Mouse (Mus musculus): ENCODE measurements around the gene Gm20604.

Gene Gm20604

GRCm38 (mm10) chr12:102705216-102705871, 53.1 kb downstream of the Gm20604 start:
- peak; percentile 89 for DNase-seq

- peak; percentile 50 for DNase-seq
These were observed 53.8 kb downstream of the Gm20604 start, which contains the start of gene Itpk1 for GRCm38 (mm10) chr12:102704457-102705198. Itpk1 (minus strand) TSS chr12:102704930.

GRCm38 (mm10) chr12:102703921-102704408, 54.5 kb downstream of the Gm20604 start:
- DNase-seq, result no peak

- DNase-seq, result no peak
These were observed 55.0 kb downstream of the Gm20604 start for GRCm38 (mm10) chr12:102703441-102703840.

DNA sequence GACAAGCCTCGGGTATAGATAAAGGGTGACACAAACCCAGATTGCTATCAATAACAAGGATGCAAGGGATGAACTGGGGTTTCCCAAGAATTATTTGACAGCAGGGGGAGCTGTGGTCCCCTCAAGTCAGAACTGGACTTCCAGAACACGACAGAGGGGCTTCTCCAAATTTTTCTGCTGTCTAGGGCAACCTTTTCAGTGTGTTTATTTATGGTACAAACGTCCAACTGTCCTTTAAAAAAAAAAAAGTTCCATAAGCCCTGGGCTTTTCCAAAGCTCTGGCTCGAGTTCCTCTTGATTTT, 55.4 kb downstream of the Gm20604 start:
- DNase-seq, result peak; percentile 63

GRCm38 (mm10) chr12:102702356-102703110, 55.9 kb downstream of the Gm20604 start:
- peak; percentile 95 for DNase-seq

GRCm38 (mm10) chr12:102701691-102702207, 56.7 kb downstream of the Gm20604 start:
- no peak for DNase-seq

GRCm38 (mm10) chr12:102700453-102700852, 58.0 kb downstream of the Gm20604 start:
- DNase-seq, result no peak

DNA sequence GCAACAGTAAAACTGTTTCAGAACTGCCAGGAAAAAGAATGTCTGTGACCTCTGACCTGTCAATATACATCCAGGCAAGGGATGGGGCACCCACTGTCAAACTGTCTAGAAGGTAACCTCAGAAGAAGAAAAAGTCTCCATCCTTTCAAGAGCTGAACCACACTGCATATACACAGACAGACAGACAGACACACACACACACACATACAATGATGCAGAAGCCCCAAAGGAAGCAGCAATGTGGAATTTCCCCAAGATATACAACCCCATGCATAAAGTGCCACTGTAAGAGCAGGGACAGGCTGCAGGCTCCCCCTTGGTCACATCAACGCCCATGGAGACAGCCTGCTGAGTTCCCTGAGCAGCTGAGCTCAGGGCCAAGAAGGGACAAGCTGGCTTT, 59.3 kb downstream of the Gm20604 start:
- no peak for DNase-seq

DNA sequence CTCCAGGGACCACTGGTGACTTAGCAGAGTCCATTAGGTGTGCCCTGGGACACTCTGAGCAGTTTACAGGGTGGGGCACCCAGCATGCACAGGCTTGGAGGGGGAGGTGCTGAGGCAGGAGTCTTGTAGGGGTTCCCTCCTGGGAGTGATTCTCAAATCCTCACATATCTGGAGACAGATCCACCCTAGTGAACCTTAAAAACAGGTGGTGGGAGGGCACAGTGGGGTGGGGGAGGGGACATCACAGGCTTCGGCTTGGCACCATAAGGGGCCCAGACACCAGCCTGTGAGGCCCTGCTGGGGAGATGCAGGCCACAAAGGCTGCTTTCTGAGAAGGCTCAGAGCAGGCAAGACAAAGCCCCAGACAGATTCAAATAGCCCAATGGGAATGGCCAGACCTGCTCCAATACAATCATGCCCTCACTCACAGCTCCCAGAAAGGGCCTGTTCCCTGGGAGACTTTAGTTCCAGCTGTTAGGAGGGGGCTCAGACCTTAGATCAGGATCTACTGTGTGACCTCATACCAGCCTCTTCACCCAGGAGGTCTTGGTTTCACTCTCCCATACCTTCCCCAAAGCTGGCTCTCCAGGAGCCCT, 60.3 kb downstream of the Gm20604 start:
- DNase-seq, result no peak

GRCm38 (mm10) chr12:102697381-102697780, 61.1 kb downstream of the Gm20604 start:
- DNase-seq, result no peak

- no peak for DNase-seq
These were observed 61.7 kb downstream of the Gm20604 start for GRCm38 (mm10) chr12:102696635-102697354.

GRCm38 (mm10) chr12:102695369-102696239, 62.9 kb downstream of the Gm20604 start:
- DNase-seq, result no peak

DNA sequence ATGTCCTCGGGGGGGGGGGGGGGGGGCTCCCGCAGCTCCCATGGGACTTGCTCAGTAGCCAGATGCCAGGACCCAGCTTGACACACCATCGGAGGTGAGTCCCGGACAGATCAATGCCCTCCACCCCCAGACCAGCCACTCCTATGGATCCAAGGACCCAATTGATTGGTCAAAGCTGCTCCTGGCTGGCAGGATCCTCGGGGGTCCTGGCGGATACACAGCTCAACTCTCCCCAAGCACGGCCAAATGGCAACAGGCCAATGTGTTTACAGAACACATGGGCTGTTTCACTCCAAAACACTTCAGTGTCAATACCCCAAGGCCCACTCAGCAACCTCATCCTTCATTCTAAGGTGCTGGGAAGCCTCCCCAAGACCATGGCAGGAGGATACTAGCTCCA, 66.7 kb downstream of the Gm20604 start:
- DNase-seq, result no peak
